Mouse (Mus musculus): ENCODE measurements at regions not wholly inside any gene's neighbourhood (a gene's known extent, or its start where the extent isn't known, plus 50 kb on each side); places are given as distances from the start of the nearest gene placed in this dataset.

GRCm38 (mm10) chrX:139392777-139393176 is 59.3 kb downstream of the Trap1a start:
- in situ Hi-C loops (cut with MseI, MboI): no loop called here

GRCm38 (mm10) chrX:139416701-139417100 is 63.5 kb upstream of the D330045A20Rik start:
- in situ Hi-C loops (cut with MseI, MboI): loop anchor here in 1 of 2 experiments (25.0 kb wide), 1 partner anchor 246 kb away; no protein-coding TSS in a partner anchor

GRCm38 (mm10) chrX:139419867-139420266 is 60.3 kb upstream of the D330045A20Rik start:
- in situ Hi-C loops (cut with MseI, MboI): loop anchor here in 1 of 2 experiments (25.0 kb wide), 1 partner anchor 242 kb away; no protein-coding TSS in a partner anchor

- in situ Hi-C loops (cut with MseI, MboI): loop anchor here in 1 of 2 experiments (25.0 kb wide), 1 partner anchor 238 kb away; no protein-coding TSS in a partner anchor
These were observed 55.9 kb upstream of the D330045A20Rik start for GRCm38 (mm10) chrX:139424307-139424706.

Data from mouse trophoblast stem cell (cell line).